Mouse (Mus musculus) ovary, postnatal 14 days (tissue): ENCODE data around the gene Cald1.

Experiments
- DNase-seq: peaks from one replicate; pipeline ENCODE4 v3.0.0; 2022; ENCODE audit warnings: low spot score

Cald1 gene

DNA sequence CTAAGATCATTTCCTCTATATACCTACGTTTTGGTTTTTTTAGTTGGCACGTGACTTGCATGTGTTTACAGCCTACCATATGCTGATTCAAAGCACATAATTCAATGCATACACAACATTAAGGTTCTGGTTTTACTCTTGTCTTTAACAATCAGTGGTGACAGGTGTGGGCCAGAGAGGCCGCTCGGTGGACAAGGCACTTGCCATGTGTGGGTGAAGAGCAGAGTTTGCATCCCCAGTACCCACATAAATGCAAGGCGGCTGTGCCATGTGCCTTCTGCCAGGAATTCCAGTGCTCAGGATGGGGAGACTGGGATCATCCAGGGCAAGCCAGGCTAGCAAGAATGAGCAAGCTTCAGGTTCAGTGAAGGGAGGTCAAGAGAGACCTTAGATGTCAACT is 14.8 kb downstream of the Cald1 start:
- DNase-seq = no peak

DNA sequence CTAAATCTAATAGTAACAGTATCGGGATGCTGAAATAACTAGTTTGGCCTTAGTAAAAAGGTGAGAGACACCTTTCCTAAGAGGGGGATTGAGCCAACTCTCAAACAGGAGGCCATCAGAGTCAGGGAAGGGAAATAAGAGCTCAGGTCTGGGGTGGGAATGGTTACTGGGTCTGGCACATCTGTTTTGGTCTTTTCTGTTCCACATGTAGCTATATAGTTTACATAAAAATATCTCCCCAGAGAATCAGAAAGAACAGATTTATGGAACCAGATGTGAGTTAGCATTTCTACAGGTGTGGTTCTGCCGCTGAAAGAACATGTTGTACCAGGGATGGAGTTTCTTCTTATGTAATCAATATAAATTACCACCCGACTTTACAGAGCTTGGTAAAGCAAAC is 17.1 kb downstream of the Cald1 start:
- no peak for DNase-seq

DNA sequence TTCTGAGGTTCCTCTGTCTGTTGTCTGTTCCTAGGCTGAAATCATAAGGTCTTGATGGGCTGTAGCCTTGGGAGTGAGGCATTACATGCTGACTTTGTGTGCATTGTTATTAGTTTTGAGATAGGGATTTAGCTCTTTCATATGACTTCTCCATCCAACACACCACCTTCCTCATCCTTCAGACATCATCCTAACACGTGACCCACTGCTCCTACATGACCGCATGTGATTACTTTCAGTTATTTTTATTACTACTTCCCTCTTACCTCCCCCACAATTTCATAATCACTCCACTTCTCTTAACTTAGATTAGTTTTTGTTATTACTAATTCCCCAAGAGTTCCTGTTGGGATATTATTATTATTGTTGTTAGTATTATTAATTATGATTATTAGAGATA is 21.2 kb downstream of the Cald1 start:
- DNase-seq = no peak

DNA sequence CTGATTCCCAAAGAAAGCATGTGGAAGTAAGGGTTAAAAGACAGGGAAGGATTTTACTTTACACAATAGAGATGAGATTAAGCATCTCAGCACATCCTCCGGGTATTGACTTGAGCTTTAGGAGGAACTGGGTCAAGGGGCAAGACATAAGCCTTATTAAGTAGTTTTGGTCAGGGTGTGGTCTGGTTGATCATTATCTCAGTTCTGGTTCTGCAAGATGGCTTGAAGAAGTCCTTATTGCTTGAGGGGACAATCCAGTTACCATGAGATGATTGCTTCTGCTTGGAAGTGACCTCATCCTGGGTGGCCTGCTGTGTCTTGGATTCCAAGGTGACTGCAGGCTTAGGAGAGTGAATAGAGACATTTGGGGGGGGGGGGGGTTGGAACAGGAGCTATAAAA is 21.9 kb downstream of the Cald1 start:
- DNase-seq = no peak

DNA sequence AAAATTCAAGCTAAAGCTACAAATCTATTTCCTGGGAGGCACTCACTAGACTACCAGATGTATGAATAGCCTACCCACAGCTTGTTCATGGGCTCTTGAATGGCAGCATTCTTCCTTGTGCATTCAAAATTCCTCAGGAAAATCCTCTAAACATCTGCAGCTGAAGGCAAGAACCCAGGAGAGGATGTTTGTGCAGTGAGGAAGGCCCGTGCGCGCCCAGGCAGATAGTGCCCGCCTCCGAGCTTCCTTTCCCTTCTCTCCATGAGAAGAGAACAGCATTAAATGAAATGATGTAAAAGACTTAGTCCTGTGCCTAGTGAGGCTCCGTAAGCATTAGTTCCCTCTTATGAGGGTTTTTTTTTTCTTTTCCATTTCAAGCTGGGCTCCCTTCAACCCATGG is 24.6 kb downstream of the Cald1 start:
- DNase-seq = no peak

DNA sequence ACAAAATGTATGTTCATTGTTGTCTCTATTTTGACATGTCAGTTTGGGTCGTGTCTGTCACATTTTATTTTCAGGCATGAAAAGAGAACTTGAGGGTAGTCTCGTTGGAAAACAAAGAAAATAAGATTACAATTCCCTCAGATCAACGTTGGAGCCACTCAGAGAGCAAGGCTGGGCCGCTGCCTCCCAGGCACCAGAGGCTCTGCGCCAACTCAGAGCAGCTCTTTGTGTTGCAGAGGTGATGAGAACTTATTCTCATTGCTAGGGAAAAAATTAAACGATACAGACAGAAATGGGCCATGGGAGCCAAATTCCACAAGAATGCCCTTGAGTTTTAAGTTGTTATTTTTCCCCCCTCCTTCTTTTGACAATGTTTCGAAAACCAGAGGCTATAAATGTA is 25.0 kb downstream of the Cald1 start:
- no peak for DNase-seq

DNA sequence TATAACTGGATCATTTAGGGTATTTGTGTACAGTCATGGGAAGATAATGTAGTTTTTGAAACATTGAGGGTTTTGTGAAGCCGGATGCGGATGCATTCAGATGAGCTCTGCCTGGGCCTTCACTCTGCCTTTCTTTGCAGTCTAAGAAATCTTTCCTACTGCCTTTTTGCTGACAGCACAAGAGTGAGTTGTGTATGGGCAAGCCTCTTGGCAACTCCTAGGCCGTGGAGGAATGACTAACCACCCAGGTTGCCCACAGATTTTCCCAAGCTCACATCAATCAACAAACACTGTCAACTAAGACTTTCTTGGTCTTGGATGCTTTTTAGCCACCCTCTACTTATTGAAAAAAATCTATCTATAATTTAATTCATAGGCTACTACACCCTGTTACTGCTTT is 26.2 kb downstream of the Cald1 start:
- DNase-seq = no peak

DNA sequence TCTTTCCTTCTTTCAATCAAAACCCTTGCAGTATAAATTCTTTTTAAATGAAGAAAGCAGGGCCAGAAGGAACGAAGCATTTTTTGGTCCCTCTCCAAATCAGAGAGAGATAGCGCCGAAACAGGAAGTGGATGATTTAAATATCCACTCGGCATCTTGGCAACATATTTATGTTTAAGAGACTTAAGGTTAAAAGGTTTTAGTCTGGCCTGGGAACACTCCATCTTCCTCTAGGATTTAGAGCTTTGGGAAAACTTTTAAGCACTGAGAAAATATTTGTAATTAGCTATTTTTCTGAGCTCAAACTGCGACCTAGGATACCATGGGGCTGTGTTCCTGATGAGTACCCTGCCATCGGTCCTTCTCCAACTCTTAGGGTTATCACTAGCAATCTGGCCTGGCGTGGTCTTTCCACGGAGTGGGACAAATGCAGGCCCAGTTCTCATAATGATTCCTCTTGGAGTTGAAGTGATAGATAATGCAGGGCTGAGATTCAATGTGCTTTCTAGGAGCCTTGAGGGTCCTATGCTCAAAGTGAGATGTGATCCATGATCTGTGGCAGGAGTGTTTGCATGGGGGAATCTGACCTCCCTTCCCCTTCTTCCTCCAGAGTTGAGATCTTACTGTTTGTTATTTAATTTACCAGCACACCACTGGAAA is 28.4 kb downstream of the Cald1 start:
- DNase-seq = no peak

DNA sequence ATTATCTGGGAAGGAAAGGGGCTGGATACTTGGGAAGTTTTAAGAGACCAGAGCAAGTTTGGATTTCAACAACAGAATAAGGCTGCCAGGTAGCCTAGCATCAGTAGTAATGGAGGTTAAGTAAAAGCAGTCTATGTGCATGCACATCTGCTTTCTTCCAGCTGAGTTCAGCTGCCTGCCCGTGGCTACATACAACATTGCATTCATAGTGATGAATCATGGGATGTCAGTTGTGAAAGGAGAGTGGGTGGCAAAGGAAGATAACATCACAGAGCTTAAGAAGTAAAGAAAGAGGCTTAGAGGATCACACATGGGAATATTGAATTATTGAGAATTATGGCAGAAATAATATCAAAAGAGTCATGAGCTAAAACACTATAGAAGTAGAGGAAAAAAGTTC is 29.8 kb downstream of the Cald1 start:
- DNase-seq = no peak

DNA sequence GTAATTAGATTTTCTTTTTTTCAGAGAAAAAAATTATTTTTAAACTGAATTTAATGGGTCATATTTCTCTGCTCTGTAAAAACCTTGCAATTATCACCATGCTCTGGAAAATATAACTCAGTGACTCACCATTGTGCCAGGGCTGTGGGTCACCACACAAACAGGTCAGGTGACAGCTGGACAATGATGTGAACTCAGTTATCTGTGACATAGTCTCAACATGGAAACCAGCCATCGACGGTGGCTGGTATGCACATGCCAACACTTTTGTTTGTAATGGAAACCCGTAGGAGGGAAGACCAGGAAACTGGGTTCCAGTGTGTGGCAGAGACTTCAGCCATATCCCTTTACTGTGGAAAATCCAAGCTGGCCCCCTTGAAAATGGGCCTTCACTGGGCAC is 35.5 kb downstream of the Cald1 start:
- no peak for DNase-seq

DNA sequence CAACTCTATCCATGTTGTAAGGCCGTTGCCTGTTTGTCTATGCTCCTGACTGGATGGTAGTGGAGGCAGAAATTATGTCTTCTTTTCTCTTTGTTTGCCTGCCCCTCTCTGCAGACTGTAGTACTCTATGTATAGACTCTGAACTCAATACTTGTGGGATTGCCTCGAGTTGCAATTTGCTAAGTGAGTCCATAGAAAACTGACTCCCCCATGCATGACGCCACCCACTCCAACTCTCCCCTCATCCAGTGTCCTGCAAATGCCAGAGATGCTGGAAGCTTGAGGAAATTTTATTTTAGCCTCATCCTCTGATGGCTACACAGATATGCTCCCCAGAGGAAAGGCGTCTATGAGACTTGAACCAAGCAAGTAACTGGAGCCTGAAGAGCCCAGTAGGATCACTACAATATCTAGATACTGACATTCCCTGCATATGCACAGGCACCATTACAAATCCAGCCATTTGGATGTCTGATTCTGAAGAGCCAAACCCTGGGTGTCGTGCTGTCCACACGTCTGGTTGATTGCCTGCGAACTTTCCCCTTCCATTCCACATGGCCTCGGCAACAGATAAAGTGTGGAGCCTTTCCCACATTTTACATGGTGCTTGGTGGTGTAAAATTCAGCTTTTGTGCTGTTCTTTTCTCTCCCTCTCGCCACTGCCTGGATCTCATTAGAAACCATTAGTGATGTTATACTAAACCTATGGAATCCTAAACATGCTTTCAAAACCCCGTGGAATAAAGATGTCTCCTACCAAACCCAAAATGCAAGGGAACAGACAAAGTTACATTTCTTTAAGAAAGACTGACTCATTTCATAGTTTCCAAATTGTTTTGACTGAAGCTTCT is 39.5 kb downstream of the Cald1 start:
- DNase-seq = no peak

DNA sequence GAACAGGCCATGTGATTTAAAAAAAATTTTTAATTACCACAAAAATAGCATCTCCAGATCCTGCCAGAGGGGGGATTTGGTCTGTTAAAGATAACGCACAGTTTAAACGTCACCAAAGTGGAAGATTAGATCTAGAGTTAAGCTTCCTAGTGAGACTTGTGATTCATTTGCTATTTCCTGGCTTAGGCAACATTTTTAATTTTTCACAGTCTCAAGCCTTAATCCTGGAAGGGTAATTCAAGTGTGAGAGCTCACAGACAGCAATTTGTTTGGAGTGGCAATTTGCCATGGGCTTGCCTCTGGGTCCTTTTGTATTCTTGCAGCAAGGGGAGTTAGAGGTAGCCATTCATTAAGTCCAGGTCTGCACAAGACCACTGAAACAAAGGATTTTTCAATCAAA is 40.4 kb downstream of the Cald1 start:
- no peak for DNase-seq

DNA sequence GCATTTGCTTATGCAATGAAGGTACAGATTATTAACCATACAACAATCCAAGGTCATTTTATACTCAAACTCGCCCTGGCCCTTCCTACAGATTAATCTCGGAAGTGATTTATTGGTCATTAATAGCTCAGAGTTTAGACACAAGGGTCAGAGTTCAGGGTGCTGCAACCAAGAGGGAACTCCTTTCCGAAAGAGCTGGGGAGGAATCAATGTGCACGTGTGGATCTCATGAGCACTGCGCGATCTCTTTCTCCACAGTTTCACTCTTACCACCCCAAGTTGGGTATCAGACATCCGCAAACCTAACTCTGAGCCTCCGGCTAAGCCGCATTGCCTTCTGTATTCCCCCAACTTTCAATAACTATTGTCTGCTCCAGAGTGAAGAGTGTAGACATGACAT is 41.9 kb downstream of the Cald1 start:
- no peak for DNase-seq

DNA sequence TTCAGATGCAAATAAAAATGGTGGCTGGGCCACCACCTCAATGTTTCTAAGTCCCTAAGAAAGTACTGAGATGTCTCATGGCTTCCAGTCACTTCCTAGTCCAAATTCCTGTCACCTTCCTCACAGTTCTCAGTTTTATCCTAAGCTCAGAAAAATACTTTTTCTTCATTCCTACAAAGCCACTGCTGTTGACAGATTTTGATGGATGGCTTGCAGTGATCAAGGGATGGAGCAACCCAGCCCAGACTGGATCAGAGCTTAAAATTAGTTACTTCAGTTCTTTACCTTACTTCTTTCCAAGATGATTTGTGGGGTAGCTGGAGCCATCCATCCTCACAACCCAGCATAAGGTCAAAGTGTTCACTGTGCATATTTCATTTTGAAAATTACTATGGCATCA is 42.8 kb downstream of the Cald1 start:
- DNase-seq = no peak

DNA sequence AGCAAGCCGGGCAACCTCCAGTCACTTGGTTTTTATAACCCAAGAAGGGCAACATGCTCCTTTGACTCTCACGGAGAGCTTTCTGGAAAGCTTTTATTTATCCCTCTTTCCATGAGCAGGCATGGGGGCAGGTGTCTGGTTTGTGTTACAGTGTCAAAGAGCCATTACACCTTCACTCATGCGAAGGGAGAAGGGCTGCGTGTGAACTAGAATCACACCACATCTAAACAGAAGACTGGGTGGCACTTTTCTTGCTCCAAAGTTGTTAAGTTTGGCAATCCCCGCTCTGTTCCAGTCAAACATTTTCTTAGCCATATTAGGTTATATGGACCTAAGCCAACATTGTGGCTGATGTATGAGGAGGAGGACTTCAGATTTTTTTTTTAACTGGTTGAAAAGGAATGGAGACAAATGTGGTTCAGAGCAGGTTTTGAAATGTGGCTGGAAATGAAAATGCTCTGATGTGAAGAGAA is 43.8 kb downstream of the Cald1 start:
- DNase-seq = no peak

DNA sequence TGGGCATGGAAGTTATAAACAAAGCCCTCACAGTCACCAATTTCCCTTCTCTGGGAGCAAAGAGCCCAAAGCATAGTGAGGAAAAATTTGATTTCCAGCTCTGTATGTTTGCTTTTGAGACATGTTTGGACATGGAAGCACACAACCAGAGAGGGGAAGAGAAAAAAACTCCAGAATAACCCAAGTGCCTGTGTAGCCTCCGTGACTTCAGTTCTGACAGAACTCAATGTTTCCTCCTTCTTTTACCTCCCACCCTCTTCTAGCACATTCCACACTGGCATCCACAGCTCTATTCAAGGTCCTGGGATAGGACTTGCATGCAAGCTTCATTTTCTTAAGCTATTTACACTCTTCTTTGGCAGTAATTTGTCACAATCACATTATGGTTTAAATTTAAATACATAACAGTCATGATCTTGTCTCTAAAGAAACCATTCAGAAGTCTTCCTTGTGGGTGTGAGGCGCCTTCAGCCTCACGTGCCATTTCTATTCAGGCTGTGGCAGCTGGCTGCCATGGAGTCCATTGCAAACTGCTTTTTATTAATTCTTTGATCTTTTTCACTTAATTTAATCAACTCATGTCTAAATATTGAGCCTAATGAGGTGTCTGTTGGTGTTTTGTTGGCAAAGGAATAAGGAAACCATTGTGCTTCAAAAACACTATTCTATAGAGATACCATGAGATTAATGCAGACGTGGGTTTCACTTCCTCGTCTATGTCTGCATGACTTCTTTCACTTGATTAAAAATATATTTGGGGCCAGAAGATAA is 49.9 kb downstream of the Cald1 start:
- DNase-seq = no peak

DNA sequence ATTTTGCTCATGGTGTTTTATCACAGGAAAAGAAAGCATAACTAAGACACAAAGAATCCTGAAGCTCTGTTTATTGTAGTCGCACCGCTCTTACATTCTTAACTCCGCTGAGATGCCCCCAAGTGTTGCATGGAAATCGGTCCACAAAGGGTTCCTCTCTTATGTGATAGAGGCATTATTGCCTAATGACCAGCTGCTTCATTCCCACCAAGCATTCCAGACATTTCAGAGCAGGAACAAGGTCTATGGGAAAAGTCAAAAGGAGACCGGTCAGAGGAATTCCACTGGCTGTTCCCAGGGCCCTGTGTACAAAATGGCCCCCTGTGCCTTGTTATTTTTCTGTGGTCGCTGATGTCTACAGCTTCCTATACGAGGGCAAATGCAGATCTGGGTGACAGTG is 53.0 kb downstream of the Cald1 start:
- no peak for DNase-seq

DNA sequence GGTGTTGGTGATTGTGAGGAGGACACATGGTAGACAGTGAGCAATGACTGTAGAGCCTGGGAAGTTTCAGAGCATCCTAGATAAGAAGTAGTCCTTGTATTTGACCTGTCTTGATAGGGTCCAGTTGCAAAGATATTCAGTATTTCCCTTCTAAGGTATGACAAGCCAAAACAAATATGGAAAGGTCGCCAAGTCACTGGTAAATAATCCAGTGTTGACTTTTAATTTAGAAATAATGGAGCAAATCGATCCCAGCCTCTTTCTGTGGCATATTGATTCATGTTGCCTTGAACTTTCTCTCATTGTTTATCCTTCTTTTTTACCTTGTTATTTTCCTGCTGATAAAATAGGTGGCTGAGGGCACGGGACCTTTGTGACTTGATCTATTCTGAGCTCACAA is 57.4 kb downstream of the Cald1 start:
- DNase-seq = no peak

DNA sequence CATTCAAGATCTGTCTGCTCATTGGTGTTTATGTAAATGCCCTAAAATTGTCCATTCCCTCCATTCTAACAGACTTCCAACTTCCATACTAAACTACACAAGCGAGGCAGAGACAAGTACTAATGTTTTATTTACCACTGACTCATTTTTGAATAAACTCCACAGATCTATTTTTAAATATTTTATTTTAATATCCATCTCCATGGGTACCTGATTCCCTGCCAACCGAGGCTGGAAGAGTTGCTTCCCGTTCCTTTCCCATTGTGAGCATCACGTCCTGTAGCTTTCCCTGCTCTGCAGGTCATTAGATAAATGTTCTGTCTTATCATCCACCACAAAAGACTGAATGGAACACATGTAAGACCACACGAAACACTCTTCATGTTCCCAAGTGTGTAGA is 60.5 kb downstream of the Cald1 start:
- DNase-seq = no peak

DNA sequence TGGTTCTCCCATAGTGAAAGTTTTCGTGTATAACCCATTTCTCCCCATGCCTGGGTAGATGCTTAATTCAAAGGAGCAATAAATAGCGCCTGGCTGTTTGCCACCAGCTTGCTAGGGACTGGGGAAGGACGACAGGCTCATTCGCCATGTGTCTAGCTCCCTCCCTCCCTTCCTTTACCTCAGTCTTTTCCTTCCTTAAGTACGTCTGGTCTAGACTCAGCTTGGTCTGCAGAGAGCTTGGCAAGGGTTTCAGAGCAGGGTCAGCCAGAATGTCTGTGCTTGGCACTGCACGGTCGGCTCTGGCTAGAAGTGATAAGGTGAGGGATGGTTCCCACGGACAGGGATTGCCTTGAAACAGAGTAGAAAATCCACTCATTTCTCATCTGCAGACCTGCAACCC is 62.4 kb downstream of the Cald1 start:
- no peak for DNase-seq

DNA sequence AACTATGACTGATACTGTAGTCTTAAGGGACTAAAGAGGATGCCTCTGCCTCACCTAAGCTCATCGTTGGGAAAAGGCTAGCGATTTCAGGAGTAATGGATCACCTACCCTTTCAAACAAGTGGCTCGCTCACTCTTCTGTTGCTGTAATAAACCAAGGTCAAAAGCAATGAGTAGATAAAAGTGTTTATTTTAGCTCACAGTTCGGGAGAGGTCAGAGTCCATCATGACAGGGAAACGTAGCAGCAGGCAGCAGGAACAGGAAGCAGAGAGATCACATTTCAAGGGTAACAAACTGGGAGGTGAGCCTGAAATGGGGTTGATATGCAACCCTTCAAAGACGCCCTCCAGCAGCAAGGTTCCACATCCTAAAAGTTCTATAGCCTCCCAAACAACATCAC is 64.3 kb downstream of the Cald1 start:
- no peak for DNase-seq

DNA sequence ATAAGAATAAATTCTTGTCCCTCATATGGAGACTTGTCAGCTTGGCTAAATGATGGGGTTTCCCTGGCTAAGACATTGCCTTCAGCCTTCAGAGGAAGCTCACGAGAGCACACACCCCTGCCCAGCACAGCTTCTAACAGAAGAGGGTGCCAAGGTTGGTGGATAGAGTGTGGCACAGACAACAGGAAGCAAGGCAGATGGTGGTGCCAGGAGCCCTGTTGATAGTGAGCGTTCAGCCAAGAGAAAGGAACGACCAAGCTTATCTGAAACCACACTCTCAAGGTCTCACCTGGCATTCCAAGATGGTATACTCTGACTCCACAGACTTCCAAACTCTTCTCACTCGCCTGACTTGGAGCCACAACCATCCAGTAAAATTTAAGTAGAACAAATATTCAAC is 66.0 kb downstream of the Cald1 start:
- DNase-seq = no peak

DNA sequence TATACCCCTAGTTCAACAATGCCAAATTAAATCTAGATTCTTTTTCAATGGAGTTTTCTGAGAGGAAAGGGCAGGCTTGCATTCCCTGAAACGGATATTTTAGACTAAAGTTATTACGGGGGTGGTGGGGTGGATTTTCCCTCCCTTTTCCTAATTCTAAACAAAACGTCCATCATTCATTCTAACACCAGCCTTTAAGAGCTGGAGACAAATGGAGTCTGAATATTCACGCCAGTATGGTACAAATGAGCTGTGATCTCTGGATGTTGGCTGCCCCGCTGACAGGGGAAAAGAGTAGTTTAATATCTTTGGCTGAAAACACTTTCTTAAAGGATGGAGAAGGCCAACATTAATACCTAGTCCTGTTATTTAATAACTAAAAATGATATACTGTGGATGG is 66.4 kb downstream of the Cald1 start:
- DNase-seq = no peak
